Mouse (Mus musculus) T-helper 17 cell (primary cell): Measurements from ENCODE around the gene Zfyve26.
"Not testable (repeated sequence)": the region's sequence is repeated elsewhere in the genome, so short reads cannot be mapped to it uniquely, and the experiment has no call there.

Source experiments
- in situ Hi-C, 2 experiments: fragments of 300-600 bp; cut with MboI, MseI; formaldehyde crosslinking; loops; 1 replicate in 1 of 2; 2 replicates in 1 of 2; pipeline ENCODE4 v1.15.1; 2025; ENCODE audit warnings: high pct_unique_total_duplicates in 2 of 2

Zfyve26 gene

DNA sequence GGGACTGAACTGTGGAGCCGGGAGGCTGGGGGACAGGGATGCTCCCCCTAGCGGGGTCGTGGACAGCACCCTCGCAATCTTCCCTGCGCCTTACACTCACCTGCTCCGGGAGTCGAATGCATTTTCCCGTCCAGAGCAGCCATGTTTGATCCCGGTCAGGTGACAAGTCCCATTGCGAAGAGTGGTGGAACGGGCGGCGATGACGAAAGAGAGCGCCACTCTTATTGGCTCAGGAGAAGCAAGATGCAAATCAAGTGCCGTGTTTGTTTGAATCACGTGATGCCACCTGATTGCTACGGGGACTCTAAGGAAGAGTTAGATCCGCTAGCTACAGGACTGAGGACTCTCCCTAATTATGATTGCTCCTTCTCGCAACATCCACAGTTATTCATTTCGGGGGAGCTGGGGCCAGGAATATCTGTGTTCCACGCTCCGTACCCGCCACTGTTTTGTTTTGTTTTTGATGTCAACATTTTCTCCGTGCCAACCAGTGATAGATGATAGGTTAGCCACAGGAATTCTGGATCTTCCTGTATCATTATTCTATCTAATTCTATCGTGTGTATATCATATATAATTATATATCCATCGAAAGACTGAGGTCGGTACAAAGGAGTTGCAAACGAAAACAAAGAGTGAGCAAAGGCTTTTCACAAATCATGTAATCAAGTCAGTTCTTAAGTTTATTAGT is at the start of gene Zfyve26:
TSS of gene Zfyve26 (minus strand) at position 179 of the 691 bp plus-strand sequence.
- in situ Hi-C loops, result loop anchor here in 1 of 2 experiments (5.0 kb wide), 1 partner anchor 104 kb away; the partner anchor contains the start of gene Rdh11

DNA sequence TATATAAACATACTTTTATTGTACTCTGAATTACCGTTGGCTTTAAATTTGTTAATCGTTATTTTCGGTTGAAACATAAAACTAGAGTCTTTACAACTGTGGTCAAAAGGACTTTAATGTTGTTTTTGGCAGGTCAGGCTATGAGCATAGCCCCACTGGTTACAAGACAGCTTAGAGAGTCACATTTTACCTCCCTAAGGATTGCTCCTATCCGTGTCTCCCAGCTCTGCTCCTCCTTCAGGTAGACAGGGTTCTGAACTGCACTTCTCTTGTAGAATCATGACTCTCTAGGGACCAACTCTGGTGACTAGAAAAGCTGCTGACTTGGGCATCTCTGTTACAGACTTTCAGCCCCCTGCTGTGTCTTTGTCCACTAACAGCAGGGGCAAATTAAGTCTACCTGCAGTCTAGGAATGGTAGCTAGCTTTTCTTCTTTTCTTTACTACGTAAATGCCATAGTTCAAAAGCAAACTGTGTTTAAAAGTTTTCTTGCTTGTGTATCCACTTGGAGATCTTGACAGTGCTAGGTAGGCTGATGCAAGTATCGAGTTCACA is 45.3 kb upstream of the Zfyve26 start:
- in situ Hi-C loops, result loop anchor here in 1 of 2 experiments (10.0 kb wide), 1 partner anchor 803 kb away; no protein-coding TSS in a partner anchor

DNA sequence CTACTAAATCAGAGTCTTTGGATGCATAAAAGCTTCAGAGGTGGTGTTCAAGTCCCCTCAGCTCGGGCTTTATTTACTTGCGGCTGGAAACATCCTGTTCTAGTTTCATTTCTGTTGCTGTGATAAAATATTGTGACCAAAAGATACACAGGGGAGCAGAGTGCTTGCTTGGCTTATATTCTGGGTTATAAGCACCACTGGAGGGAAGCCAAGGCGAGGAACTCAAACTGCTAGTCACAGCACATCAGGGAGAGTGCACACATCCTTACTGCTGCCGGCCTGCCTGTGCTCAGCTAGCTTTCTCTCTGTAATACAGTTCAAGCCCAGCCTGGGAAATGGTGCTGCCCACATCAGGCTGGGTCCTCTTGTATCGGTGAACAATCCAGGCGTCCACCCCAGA is 44.4 kb upstream of the Zfyve26 start:
- in situ Hi-C loops, result loop anchor here in 1 of 2 experiments (10.0 kb wide), 1 partner anchor 804 kb away; no protein-coding TSS in a partner anchor

DNA sequence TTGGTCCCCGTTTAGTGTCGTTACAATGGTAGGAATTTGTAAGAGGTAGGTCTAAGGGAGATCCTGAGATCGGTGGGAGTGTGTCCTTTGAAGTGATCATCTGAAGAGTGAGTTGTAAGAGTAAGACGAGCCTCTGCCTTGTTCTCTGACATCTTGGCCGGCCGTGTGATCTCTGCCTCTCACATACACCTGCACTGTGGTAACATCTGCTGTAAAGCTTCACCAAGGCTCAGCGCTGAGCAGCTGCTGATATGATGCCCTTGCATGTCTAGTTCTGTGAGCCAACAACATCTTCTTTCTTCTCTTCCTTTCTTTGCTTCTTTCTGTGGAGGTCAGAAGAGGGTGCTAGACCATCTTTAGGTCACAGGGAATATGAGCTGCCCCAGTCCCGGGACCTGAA is 42.7 kb upstream of the Zfyve26 start:
- in situ Hi-C loops, result loop anchor here in 1 of 2 experiments (5.0 kb wide), 1 partner anchor 259 kb away; no protein-coding TSS in a partner anchor

DNA sequence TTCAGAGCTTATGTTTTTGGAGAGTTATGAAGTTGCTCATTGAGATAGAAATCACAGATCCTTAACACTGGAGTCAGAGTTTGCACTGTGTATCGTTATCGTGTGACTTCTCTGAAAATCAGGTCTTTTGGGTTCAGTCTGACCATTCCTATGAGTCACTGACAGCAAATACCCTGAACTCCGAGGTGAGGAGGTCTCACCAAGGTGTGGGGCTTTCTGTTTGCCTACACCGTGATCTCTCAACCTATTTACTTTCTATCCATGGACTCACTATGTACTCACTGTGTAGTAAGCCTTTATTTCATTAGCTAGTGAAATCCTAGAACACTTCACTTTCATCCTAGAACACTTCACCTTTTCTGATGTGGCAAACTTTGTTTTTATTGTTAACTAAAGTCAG is 35.6 kb upstream of the Zfyve26 start:
- in situ Hi-C loops, result no loop called here

DNA sequence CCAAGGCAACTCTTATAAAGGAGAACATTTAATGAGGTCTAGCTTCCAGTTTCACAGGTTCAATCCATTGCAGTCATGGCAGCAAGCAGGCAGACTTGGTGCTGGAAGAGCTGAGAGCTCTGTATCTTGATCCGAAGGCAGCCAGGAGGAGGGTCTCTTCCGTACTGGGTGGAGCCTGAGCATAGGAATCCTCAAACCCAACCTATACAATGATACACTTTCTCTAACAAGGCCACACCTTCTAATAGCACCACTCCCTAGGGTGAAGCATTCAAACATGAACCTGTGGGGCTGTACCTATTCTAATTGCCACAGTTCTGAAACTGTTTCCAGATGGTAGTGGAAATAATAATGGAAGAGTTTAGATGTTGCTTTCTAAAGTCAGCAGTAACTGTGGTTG is 34.5 kb upstream of the Zfyve26 start:
- in situ Hi-C loops, result no loop called here

DNA sequence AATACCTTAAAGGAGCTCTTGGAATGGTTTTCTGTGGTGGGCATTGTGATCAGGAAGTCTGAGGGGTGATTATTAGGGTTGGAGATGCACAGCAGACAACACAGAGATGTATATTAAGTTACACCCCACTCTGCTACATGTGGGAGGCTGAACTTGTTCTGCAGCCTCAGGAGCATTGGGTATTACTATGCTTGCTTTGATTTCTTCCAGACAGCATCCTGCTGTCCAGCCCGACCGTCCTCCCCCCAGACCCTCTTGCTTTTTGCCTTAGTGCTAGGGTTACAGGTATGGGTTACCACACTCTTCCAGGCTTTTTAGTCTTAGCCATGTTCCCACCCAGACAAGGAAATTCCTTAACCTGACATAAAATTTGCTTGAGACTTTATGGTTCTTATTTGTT is 31.8 kb upstream of the Zfyve26 start:
- in situ Hi-C loops, result no loop called here

DNA sequence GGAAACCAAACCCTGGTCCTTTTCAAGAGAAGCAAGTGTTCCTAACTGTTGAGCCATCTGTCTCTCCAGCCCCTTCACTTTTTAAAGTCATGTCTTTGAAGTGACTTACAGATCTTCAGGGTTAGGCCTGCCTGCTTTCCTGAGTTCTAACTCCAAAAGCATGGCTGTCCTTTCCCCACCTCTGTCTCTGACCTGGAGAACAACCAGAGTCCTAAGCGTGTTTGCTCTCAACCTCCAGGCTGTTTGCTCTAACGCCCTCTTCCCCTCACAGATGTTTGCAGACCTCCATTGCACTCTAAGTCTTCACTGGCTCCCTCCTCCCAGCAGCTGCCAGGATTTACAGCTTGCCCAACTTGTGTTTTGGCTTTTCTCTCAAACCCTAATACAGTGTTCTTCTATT is 30.6 kb upstream of the Zfyve26 start:
- in situ Hi-C loops, result no loop called here

DNA sequence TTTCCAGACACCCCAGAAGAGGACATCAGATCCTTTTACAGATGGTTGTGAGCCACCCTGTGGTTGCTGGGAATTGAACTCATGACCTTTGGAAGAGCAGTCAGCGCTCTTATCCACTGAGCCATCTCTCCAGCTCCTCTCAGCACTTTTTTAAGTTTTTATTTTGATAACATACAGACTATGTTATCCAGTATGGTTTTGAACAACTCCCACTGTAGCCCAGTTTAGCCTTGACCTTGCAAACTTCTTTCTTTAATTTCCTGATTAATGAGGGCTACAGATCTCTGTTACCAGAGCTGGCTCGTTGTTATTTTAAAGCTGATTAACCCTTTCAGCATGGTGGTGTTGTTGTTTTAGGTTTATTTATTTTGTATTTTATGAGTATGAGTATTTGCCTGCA is 30.1 kb upstream of the Zfyve26 start:
- in situ Hi-C loops, result no loop called here

DNA sequence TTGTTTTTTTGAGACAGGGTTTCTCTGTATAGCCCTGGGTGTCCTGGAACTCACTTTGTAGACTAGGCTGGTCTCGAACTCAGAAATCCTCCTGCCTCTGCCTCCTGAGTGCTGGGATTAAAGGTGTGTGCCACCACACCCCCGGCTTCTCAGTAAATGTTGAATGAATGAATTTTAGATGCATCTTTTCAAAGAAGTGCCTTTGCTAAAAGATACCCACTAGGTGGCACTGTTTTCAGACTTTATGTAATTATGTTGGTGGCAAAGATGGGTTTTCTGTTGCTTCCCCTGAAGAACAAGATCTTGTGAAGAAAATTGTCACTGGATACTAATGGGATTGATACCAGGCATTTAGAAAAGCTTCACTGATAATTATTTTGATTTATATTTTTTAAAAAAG is 26.4 kb upstream of the Zfyve26 start:
- in situ Hi-C loops, result not testable (repeated sequence)

DNA sequence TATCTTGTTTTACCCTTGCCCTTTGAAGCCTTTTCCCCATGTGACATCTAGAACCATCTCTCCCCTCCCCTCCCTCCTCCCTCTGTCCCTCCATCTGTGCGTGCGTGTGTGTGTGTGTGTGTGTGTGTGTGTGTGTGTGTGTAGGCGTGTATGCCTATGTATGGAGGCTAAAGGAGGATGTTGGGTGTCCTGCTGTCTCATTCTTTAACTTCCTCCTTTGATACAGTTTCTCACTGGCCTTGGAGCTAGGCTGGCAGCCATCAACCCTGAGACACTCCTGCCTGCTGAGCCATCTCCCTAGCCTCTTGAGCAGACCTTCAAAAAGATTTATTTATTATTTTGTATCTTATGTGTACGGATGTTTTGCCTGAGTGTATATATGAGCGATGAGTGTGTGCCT is 24.8 kb upstream of the Zfyve26 start:
- in situ Hi-C loops, result no loop called here

DNA sequence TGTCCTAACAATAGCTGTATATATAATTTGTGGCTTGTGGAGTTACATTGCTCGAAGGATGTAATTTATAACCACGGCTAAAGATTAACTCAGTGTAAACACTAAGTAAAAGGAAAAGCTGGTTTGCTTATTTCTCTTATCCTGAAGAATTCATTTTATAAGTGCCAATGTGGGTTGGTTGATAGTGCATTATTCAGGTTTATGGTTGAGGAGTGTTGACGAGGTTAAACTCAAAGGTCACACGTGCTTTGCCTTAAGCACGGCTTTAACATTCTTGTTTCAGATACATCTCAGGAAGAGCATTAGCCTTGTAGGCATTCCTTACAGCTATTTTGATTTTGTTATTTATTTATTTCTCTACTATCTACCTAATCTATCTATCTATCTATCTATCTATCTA is 21.2 kb upstream of the Zfyve26 start:
- in situ Hi-C loops, result no loop called here

DNA sequence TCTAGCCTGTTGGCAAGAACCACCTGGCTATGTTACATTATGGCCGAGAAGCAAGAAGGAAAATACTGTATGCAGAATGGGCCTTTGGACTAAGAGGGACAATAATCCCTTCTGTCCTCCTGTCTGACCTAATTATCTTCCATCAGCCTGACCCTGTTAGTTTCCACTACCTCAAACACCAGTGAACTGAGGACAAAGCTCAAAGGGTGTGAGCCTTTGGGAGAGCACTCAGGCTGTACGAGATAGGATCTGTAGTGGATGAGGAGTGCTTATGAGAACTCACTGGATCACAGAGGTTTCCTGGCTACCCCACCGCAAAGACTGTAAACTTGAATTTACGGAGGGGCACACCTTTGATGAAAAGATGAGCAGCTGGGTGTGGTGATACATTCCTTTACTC is 17.6 kb upstream of the Zfyve26 start:
- in situ Hi-C loops, result no loop called here

DNA sequence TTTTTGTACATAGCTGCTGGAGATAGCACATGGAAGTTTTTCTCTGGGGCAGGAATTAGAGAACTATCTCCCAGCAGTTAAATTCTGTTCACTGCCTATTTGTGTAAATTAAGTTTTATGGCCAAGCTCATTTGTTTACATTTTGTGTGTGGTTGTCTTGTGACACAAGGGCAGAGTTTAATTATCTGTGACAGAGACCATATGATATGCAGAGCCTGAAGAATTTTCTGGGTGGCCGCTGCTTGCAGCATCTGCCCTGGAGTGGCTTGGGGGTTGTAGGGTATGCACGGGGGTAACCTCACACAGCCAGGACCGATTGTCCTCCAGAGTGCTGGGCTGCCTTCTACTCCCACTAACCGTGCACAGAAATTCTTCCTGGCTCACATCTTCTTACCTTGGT is 9.9 kb upstream of the Zfyve26 start:
- in situ Hi-C loops, result no loop called here

DNA sequence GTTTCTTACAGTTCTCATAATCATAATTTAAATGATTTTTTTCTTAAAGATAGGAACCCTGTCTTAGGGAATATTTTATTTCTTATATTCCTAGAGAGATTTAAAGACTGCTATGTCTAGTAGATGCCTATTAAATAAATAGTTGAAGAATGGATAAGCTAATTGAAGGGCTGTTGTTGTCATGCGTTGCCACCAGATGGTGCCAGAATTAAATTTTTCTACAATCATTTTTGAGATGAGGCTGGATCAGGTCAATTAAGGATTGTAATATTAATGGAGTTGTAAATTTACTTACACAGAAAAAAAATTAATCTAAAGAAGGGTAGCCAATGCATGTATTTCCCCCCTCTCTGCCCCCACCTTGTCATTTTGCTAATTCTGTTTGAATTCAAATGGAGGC is 9.0 kb upstream of the Zfyve26 start:
- in situ Hi-C loops, result no loop called here

DNA sequence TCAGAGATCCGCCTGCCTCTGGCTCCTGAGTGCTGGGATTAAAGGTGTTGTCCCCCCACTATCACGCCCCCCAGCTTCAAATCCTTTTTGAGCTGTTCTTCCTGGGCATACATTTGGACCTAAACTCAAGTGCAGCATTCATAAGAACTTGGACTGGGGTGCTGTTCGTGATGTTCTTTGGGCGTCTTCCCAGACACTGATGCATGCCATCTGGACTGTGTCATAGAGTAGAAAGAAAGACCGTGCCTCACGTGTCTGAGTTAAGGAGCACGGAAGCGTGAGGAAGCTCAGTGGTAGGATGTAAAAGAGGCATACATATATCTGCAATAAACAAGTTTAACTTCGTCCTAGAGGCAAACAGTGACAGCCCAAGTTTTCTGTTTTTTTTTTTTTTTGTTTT is 5.7 kb upstream of the Zfyve26 start:
- in situ Hi-C loops, result no loop called here

DNA sequence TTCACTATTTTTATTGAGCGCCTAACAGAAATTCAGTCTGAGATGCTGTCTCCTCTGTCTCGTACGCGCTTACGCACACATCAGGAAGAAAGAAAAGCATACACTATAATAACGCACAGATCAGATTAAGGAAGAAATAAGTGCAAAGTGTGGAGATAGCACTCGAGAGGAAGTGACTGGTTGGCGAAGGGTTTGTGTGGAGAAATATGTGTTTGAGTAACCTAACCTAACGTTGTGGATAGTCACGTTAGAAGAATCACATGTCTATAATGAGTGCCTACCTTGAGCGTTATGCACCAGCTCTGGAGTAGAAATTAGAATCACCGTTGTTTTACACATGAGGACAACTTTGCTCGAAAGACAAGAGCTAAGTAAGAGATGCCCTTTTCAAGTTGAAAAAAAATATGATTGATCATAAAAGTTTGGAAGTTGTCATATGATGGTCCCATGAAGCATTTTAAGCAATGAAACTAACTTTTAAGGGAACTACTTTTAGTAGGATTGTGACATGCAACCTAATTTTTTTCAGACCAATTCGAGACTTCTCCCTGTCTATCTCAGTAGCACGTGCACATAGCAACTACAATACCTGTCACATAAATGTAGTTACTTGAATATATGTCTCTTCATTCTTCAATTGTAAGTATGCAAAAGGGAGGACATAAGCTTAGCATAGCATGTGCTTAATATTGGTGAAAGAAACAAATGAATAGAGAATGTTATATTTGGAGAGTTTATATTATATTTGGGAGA is 2.0 kb upstream of the Zfyve26 start:
- in situ Hi-C loops, result loop anchor here in 1 of 2 experiments (5.0 kb wide), 1 partner anchor 106 kb away; the partner anchor contains the start of gene Rdh11

DNA sequence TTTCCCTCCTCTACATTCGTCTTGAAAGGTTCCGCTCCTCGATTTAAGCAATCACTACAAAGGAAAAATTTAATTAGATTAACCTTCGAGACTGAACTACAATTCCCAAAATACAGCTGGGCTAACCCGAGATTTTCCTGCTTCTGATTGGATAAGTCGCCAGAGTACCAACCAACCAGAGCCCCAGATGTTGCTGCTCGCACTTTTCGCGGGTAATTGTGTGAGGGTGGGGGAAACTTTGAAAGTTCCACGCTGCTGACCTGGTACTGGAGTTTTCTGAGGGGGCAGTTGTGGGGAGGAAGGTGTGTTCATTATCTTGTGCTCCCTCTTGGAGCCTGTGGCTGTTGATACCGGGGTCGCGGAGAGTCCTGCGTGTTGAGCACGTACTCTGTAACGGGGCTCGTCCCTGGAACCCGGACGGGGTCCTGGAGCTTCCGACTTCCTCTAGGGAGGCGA is 1.0 kb upstream of the Zfyve26 start, which contains the start of gene Rad51b:
TSS of gene Rad51b (plus strand) at position 162 of the 456 bp plus-strand sequence.
- in situ Hi-C loops, result loop anchor here in 1 of 2 experiments (5.0 kb wide), 1 partner anchor 105 kb away; the partner anchor contains the start of gene Rdh11

DNA sequence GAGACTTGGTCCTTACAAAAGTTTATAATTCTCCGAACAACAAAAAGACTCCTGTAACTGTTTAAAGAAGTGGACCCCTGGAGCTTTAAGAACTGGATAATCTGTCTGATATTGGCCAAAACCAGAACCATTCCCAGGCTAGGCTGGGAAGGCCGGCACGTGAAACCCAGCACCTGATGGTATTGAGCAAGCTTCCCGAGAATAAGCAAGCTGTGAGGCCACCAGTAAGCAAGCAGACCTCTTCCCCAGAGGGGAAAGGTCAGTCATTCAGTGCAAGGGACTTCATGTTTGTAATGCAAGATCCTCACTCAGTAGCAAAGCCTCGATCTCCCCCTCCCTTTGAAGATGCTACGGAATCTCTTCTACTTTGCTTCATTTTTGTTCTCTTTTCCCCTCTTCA is 3.2 kb downstream of the Zfyve26 start:
- in situ Hi-C loops, result no loop called here

DNA sequence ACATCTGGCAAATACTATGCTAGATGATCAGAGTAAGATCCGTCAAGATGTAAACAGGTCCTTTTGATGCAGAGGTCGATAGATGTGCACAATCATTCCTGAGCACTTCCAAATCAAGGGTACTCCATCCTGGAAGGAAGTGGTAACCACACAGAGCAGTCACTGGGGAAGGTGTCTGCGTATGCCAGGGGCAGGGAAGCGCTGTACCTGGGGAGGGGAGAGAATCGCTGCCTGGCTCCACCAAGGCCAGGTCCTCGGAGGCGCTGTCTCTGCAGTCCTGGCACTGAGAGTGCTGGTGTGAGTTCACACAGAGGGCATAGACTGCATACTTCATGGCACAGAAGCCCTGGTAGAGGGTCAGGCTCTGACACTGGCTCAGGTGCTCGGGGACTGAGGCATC is 13.5 kb downstream of the Zfyve26 start:
- in situ Hi-C loops, result loop anchor here in 1 of 2 experiments (10.0 kb wide), 1 partner anchor 348 kb away; no protein-coding TSS in a partner anchor

DNA sequence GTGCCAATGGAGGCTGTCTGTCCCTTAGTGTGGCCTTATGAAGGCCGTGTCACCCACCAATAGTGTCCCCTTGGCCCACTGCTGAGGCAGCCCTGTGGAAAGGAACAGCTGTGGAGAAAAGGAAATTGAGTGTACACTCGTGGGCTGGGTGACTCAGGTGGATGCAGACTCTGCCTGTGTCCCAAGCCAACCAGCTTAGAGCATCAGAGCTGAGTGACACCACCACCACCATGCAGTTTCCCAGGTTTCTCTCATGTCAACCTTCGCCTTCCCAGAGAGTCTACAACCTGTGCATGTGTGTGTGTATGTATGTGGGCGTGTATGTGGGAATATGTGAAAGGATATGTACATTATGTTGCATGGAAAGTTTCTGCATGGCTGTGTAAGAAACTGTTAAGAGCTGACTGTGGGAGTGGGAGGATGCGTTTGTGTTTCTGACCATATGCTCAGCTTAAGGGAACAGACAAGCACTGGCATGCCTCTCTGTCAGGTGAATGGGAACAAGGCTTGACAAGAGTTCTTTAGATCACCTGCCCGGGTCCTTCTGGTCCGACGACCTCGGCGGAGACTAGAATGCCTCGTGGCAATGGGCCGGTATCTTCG is 16.5 kb downstream of the Zfyve26 start:
- in situ Hi-C loops, result loop anchor here in 1 of 2 experiments (10.0 kb wide), 1 partner anchor 345 kb away; no protein-coding TSS in a partner anchor
